Mouse (Mus musculus) cerebellum, postnatal 36 days (tissue): ENCODE results near the gene Chid1.

Experiments
- DNase-seq, 2 experiments: peaks; one replicate each; pipeline ENCODE4 v3.0.0; 2021 to 2022; ENCODE audit warnings: mixed read lengths in 2 of 2

The Chid1 gene

DNA sequence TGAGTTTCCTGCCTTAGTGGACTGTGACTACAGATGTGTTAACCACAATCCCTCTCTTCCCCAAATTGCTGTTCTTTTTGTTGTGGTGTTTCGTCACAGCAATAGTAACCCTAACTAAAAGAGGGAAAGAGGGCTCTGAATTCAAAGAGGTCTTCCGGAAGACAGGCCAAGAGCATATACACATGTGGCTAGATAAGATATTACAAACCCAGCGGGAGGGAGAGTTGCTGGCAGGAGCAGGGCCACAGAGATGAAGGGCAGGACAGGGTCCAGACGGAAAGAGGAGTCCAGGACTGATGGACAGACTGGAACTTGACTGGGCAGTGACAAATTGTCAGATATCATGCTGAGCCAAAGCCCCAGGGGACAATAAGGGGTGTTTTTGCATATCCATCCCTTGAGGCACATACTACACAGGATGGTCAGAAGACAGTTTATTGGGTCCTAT is 18.7 kb upstream of the Chid1 start:
- no peak for DNase-seq

DNA sequence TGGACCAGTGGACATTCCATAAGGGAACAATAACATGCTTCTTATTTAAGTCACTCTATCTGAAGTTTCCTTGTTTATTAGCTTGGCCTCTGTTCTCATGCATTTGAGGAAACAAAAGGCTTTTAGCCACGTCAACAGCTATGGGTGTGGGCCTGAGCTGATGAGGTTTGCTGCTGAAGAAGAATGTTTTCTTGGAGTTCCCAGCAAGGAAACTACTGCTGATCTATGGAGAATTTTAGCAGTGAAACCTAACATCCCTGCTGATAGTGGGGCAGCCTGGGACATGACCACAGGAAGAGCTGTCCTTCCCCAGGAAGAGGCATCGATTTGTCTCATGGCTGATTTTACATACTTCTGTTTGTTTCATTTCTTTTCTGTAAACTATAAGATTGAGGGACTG is 10.8 kb upstream of the Chid1 start:
- no peak for DNase-seq

DNA sequence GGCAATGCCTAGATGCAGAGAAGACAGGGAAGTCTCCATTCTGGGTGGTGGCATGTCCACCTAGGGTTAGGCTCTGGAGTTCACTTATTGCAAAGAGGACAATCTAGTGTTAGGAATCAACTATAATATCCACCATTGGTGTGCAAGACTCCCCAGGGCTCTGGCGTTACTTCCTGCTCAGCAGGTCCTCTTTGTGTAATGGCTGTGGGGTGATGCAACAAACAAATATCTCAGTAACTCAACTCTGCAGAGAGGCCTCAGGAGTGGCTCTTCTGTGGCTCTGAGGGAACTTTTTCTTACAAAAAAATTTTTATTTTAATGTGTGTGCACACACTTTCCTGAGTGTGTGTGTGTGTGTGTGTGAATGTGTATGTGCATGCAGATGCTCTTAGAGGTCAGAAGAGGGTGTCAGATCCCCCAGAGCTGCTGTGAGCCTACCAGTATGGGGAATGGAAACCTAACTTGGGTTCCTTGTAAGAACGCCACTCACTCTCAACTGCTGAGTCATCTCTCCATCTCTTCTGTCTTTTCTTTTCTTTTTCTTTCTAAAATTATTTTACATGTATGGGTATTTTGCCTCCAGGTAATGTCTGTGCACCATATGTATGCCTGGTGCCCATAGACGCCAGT is 9.9 kb upstream of the Chid1 start:
- DNase-seq = no peak

DNA sequence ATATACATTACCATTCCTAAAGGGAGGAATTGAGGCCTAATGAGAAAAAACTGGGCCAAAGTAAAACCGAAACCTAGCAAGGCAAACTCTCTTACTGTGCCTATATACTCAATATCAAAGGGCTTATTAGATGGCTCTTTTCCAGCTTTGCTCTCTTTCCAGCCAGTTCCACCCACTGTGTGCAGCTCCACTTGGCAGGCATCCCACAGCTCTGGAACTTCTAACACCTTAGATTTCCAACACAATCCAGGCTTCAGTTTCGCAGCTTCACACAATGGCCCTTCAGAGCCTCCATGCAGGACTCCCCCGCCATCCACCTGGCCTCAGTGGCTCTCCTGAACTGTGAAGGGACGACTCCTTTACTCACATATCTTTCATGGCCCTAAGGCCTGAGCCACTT is 5.0 kb upstream of the Chid1 start:
- peak in 1 of 2 experiments; percentile 42 for DNase-seq

DNA sequence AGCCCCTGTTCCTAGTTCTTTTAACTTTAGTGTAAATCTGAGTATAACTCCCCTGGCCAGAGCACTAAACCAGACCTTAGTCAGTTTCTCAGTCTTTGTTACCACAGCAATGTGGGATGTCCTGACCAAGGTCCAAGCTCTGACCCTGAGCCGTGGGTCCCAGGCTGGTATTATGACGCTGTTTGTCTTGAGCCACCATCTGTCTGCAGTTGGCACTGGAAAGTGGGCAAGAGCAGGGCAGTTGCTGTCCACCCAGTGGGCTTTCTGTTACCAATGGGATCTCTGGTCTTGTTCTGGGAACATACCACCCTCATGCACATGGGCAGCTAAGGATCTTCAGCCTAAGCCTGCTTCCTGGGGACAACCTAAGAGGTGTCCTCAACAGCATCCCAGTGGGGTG is 2.9 kb upstream of the Chid1 start:
- peak in 1 of 2 experiments; percentile 19 for DNase-seq

DNA sequence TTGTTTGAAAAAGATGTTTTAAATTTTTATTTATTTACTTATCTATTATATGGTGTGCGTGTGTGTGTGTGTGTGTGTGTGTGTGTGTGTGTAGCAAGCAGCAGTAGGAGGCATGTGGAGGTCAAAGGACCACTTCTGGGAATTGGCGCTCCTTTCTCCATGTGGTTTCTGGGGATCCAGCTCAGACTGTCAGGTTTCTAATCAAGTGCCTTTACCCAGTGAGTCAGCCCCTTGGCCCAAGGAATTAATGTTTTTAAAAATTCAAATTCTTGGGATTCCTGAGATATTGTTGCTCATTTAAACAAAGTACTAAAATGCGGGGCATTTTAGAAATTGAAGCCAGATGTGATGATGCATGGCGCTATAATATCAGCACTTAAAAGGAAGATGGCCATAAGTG is 2.0 kb upstream of the Chid1 start:
- DNase-seq = no peak

DNA sequence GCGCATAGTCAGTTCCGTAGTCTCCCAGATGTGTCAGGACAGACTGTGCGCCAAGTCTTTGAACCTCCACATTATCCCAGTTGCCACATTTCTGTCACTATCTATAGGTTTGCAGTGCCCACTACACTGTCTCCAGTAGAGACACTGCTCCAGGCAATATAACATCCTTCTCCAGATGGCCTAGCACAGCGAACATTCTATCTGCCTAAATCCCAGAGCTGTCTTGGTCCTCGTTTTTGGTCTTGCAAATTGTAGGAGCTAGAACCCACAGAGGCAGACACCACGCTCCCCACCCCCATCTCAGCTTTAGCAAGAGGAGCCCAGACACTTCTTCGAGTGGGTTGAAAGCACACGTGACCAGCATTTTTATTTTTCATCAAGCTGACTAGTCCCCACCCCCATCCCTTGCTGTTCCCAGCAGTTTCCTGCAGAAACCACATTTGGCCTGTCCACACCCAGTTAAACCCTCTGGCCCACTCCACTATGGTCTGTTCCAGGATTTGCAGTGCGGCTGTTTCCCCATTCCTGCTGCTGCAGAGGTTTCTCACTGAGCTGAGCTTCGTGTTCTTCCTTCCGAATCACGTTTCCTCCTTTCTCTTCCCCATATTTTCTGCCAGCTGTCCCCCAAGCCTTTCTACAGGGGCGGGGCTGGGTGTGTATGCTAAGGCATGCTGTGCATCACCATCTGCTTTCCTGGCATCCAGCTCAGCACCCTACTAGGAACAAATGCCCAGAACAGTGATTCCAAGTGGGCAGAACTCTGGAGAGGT is 840 bp upstream of the Chid1 start:
- peak; percentile 91 to 94 for DNase-seq

DNA sequence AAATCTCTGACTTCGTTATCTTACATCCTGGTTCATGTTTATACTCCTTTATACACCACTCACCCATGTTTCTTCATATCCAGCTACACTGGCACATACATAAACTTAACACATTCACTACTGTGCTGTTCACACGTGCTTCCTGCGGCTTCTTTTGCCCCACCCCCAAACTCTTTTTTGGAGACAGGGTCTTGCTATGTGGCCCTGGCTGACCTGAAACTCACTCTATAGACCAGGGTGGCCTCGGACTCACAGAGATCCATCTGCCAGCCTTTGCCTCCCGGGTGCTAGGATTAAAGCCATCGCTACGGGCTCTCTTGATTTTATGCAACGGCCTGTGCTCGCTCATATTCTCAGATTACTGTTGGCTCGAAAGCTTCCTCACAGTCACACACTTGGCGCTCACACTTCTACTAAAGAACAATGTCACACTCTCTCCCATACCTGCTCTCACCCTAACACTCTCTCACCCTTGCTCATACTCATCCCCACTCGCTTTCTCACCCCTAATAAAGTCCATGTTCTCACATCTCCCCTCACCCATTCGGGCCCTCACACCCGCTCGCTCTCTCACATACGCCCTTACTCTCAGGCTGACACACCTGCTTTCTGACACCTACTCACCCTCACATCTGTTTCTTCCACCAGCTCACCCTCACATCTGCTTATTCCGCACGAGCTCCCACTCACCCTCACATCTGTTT is 653 bp downstream of the Chid1 start:
- peak; percentile 15 to 29 for DNase-seq

DNA sequence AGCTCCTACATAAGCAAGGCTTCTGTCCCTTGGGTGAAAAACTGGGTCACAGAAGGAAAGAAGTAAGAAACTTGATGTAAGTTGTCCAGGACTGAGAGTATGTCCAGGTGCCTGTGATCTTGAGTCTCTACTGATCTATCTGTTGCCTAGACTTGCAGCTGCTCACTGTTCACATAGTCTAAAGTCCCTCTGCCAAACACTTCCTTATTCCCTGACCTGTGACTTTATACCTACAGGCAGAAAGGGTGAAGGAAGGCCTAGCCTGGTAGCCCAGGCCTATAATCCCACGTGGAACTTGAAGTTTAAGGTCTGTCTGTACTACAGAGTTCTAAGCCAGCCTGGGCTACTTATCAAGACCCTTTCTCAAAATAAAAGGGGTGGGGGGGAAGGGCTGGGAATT is 4.1 kb downstream of the Chid1 start:
- DNase-seq = no peak

DNA sequence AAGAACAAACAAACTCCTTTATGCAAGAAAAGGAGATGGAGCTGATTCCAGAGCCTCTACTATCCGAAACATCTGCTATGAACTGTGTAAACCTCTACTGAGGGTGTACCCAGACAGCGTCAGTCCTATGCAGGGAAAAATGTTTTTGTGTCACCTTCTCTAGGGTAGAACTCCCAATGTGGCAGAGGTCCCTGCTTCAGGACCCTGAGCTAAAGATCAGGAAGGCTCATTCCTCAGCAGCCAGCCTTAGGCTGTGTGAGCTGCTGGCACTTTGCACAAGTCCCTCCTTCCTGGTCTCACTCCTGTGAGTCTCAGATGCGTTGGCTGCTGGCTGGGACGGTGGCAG is 14.1 kb downstream of the Chid1 start:
- no peak for DNase-seq

DNA sequence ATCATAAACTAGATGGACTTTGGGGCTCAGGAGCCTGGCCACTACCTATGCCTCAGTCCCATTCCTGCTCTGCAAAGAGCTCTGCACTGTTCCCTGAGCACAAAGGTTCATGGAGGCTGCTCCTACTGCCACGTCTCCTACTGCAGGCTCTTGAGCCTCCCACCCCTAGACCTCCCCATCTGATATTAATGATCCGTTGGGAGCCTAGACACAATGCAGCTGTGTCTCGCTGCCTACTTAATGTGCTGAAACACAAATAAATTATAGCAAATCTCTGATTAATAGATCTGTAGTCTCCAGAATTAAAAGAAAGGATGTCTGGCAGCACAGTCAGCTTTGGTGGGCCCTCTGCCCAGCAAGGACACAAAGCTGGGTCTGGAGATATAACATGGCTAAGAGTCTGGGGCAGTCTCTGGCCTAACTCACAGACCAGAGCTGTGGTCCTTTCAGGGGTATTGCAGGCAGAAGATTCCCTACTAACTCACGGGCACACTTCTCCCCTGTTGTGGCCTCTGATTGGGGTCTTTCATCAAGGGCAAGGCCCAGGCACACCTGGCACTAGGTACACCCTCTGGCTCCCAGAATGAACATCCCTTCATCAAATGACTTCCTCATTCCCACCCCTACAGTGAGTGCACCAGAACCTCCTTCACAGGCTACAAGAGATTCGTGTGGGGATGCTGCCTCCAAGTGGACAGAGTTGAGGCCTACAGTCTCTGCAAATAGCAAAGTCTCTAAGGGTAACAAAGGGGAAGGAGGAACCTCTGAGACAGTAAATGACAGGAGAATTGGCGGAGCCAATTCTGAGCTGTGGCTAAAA is 14.7 kb downstream of the Chid1 start:
- DNase-seq = peak; percentile 86 to 91

DNA sequence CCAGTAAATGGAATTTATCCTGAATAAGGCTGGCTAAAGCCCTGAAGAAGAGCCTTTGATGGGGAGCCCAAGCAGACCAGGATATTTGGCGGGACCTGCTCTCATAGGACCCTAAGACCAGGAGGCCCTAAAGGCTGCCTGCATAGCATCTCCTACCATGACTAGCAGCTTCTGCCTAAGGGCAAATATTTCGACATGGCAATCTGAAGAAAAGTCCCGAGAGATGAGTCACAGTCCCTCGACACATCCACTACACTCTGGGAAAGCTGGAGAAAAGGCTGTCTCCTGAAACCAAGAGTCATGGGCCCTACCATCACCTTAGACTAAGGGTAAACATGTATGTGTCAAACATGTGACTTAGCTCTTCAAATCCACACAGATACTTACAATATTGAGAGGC is 15.4 kb downstream of the Chid1 start:
- no peak for DNase-seq

DNA sequence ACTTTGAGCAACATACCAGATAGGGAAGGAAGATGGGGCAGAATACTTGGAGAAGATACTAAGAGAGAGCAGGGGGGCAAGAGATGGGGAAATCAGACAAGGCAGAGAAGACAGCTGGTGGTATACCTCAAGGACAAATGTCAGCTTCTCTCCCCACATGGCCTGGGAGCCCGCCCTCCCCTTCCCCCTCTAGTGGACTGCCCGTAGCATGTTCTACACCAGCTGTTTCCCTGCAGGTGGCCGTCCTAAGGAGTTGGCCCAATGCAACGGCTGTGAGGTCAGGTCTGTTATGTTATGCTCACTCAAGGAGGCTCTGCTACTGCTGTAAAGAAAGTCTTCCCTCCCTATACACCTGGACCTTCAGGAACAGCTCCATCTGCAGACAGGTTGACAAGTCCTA is 16.6 kb downstream of the Chid1 start:
- DNase-seq = peak in 1 of 2 experiments; percentile 27

DNA sequence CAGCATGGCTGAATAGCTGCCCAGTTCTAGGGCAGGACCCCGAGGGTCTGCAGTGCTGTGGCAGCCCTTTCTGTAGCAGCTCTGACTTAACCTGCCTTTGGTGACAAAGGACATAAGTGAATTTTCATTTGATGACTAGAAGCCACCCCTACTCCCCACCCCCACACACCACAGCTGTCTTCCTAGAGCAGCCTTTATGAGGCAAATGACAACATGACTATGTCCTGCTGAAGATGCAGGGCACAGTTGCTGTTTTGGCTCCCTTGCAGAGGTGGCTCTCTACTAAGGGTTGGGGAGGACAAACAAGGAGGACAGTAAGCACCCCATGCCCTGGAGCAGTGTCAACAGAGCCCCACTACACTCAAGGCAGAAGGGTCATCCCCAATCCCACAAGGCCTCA is 19.9 kb downstream of the Chid1 start:
- DNase-seq = no peak

DNA sequence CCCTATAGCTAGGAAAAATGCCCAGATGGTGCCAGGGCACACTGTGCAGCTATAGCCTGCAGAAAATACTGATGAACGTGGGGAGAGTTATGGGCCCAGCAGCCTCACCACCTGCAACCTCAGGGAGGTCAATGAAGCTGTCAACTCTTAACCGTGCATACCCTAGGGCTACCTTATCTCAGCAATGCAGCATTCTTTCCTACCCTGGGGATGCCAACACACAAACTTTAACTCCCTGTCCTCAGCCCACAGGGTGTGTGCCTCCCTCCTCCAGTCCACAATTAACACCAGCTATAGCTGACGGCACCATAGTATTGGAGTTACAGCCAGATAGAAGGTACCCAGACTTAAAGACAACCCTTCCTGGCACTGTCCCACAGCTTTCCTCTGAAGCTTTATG is 20.7 kb downstream of the Chid1 start:
- DNase-seq = no peak

DNA sequence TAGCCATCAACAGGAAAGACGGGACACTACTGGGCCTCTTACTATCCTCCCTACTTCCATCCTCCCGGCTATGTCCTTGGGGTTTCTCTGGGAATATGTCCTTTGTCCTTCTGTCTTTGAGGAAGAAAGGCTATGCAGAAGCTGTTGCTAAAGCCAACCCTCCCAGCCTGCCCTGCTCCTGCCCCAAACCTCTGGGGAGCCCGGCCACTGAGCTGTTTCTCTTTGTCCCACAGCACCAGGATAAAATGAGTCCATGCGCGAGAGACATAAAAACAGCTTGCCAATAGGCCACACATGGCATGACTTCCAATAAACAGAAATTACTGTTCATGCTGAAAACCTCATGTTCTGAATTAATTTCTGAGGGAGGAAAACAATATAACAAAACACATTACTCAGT is 21.4 kb downstream of the Chid1 start:
- DNase-seq = no peak

DNA sequence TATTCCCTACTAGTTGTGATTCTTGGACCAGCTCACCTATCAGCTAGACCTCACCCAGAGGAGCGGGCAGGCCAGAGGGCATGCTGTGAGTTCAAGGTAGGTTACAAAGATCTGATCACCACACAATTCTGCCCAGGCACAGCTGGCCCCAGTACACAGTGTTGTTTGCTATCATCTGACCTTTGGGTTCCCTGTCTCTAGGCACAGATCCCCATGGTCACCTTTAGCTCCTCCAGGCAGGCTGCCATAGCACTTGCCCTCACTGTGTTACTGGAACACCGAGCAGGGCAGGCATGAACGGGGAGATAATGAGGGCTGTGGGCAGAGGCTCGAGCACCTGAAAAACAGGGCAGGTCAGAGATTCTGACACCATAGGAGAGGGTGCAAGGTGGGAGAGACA is 22.0 kb downstream of the Chid1 start:
- DNase-seq = no peak

DNA sequence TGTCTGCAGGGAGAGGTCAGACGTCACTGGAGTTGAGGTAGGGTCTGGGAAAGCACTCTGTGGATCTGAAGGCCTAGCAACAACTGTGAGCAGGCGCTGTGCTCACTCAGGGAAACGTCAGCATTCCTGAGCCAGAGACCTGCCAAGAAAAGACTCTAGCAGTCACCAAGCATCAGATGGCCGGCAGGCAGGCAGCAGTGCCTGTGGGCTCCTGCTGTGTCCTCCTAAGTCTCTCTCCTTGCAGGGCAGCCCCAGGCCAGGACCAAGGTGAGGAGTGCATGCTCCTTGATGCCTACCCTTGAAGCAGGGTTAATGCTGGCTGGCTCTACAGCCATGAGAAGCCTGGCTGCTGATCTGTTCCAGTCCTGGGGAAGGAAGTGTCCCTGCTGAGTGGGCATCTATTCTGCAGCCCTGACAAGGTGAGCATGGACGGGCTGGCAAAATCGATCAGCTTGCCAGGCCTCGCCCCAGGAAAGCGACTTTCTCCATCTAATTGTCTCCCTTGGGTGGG is 28.9 kb downstream of the Chid1 start:
- DNase-seq = peak; percentile 58 to 69

DNA sequence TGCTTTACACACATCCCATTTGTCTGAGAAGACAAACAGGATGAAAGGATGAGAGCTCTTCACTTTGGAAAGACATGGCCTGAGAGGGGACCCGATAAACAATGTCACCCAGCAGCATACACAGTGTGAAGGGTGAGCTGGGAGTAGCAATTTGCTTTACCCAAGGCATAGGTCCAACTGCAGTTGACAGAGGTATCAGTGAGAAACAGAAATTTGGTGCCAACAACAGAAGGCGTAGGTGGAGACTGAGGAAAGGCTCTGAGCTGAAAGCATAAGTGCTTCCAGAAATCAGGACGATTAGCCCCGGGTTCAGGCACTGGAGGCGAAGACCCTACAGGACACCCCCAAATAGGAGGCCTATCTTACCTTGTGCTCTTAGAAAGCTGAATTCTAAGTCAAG is 29.5 kb downstream of the Chid1 start:
- DNase-seq = peak; percentile 29 to 59

DNA sequence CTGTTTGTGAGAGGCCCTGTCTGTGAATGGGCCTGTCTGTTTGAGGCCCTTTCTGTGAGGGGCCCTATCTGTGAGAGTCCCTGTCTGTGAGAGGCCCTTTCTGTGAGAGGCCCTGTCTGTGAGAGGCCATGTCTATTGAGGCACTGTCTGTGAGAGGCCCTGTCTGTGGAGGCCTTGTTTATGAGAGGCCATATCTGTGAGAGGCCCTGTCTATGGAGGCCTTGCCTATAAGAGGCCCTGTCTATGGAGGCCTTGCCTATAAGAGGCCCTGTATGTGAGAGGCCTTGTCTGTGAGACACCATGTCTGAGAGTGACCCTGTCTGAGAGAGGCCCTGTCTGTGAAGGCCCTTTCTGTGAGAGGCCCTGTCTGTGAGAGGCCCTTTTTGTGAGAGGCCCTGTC is 31.5 kb downstream of the Chid1 start:
- no peak for DNase-seq

DNA sequence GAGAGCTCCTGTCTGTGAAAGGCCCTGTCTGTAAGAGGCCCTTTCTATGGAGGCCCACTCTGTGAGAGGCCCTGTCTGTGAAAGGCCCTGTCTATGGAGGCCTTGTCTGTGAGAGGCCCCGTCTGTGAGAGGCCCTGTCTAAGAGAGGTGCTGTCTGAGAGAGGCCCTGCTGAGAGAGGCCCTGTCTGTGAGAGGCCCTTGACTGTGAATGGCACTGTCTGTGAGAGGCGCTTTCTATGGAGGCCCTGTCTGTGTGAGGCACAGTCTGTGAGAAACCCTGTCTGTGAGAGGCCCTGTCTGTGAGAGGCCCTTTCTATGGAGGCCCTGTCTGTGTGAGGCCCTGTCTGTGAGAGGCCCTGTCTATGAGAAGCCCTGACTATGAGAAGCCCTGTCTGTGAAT is 33.4 kb downstream of the Chid1 start:
- DNase-seq = no peak

DNA sequence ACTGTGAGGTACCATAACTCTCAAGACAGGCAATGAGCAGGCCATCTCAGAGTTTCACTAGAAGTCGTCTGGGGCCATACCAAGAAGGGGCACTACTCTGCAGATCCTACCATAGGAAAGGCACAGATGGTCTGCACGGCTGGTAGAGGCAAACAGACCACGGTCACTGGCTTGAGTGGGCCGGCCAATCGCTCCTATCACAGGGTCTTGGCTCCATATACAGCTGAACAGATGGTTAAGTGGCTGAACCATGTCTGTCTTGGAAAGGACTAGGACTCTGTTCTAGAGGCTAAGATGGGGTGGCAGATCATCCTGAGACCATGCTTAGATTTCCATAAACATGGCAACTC is 37.1 kb downstream of the Chid1 start:
- peak; percentile 73 for DNase-seq
